Mouse (Mus musculus): Measurements from ENCODE around the gene Olfml3.

Gene Olfml3

DNA sequence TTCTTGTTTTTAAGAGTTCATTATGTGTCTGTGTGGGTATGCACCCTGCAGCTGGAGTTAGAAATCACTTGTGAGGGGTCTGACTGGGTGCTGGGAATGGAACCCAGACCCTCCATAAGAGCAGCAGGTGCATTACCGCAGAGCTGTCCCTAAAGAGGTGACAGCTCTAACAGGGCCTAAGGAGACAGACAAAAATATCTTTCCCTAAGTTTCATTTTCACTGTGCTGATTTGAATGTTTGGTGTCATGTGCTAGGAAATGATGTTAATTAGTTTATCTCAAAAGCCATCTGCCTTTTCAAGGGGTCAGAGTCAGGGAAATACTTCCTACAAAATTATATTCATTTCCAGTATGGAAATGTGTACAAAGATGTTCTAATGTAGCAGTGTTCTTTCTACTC, 1.5 kb upstream of the Olfml3 start, which contains the start of gene Gm10964:
Gene Gm10964 (plus strand): TSS at position 38 of the 400 bp plus-strand sequence.
- DNase-seq (ENCODE audit: low spot score in 2 of 2), result no peak

DNA sequence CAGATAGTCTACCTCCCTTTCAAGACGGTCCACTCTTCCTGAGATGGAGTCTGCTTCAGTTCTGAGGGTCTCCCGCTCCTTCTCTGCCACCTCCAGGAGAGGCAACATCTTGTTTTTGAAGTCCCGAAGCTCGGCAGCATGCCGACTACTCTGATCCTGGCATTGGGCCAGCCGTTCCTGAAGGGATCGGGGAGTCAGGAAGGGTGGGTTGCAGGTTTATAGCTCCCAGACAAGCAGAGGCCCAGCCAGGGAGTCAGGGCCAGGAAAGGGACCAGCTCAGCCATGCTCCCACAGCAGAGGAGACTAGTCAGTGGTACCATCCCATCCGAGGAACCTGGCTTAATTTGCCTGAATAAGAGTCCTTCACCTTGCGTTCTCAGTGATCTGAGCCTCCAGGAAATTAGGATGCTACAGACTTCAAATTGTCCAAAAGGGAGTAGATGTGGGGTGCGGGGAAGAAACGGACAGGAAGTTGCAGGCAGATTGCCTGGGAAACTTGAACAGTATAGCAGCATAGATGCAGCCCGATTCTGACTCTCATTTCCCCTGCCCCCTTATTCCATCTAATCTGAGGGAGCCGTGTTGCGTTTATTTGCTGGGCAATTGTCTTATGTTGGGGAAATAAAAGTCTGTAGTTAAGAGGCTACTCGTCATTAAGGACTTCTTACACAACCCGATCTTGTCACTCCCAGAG, 593 bp downstream of the Olfml3 start:
- DNase-seq (ENCODE audit: low spot score in 2 of 2), result no peak

DNA sequence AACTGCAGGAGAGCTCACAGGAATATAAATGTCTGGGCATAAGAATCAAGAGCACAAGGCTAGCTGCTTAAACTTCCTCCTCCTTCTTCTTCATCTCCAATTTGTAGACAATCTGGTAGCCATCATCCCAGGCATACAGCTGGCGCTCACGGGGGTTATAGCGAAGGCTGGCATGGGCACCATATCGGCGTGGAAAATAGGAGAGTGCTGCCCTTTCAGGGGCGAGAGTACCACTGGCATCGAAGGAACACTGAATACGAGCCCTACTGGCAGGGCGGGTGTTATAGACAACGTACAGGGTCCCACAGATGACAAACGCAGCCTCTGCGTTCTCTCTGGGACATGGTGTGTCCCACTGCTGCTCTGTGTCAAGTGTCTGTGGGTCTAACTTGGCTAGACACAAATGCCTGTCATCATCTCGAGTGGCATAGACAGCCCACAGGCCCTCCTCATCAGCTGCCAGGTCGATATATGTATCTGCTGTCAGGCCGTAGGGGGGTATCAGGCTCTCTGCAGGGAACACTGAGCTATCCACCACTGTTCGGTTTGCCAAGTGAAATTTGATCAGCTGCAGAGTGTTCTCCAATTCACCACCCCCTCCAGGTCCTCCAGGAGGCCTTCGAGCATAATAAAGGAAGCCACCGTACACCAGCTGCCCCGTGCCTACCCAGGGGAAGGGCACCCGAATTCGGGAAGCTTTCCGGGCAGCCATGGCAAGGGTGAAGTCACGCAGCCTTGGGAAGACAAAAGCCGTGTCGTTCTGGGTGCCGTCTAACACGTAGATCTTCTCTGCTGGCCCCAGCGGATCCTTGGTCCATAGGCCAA, 1.8 kb downstream of the Olfml3 start:
- DNase-seq (ENCODE audit: low spot score in 2 of 2), result no peak

DNA sequence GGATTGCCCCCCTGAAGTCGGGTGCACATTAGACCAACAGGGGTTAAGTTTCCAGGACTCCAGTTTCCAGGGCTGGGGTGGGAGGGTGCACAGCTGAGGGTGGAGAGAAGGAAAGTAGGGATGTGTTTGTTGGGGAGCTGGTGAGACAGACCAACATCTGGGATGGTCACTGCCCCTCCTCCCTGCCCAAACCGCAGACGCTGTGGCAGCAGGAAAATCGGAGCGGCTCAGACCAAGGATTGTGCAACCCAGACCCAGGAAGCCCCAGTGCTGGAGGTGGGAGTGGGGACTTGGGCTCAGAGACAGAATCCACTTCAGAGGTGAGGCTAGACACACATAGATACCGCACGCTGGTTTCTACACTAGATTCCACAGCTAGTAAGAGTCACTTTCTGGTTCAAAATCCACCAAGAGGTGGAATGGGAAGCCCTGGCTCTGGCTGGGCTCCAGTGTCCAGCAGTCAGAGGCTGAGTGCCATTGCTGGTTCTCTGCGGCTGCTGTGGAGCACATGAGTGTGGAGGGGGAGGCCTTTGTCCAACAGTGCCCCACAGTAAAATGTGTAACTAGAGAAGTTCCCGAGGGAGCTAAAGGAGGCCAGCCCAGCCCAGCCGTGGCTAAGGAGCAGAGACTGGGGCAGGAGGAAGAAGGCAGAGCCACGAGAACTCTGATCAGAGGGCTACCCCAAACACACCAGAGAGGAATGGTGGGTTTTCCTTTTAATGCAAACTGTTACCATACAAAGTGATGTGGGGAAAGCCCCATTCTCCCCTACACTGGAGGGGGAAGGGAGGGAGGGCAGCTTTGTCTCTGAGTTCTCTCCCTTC, 2.9 kb downstream of the Olfml3 start:
- no peak for DNase-seq (ENCODE audit: low spot score in 2 of 2)

DNA sequence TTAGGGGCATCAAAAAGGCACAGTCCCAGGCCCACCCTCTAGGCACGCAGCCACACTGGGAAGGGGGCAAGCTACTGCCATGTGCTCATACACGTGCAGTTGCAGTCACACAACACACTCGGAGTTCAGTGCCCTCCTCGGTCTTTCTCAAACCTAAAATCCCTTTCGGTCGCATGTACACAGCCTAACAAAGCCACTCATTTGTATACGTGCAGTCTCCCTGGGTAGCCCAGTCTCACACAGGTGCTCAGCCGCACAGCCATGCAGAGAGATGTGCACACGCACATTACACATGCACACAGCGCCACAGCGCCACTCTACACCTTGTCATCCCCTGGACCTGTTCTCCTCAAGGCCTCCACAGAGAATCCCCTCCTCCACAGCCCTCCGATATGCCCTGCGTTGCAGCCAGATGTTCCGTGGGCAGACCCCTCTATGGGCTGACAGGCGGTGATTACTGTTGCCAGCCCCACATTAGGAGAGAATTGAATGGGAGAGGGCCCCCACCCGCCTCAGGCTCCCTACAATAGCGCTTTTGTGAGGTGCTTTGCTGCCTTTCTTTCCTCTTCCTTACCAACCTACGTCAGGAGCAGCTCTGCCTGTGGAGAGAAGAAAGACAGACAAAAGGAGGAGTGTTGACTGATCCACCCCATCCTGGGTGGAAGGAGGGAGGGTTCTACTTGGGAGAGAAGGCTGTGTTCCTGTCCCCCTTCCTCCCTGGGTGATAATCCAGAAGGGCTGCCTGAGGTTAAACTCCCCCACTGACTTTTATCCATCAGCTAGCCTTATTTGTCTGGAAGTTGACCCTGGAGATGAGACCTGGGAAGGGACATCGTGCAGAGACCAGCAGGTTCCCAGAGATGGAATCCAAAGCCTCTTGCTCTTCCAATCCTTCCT, 3.8 kb downstream of the Olfml3 start:
- no peak for DNase-seq (ENCODE audit: low spot score in 2 of 2)

DNA sequence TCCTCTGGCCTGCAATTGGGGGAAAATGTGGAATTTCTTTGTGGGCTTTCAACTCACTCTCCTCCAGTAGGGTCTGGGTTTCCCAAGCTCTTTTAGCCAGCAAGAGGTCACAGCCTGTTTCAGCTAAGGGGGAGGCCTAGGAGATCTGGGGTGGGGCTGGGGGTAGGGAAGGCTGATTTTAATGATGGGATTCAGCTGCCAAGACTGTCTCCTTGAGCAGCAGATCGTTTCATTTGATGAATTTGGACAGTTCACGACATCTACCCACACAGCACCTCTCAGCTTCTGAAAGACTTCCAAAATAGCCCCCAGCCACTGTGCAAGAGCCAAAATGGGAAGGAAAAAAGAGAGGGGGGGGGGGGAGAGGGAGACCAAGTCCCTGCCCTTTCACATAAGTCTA, 4.6 kb downstream of the Olfml3 start:
- DNase-seq (ENCODE audit: low spot score in 2 of 2), result no peak

DNA sequence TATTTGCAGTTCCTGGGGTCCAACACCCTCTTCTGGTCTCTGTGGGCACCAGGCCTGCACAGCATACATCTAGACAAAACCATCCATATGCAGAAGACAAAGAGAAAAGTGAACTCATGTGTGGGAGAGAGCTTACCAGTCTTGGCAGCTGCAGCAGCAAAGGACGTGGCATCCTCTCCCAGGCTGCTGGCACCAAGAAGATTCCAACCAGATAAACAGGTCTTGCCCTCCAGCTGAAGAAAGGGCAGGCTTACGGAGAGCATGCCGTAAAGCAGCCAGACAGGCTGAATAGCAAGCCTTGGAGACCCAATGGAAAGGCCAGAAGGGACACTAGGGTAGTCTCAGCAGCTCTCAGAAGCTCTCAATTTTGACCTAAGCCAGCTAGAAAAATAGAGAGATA, 5.7 kb downstream of the Olfml3 start:
- no peak for DNase-seq (ENCODE audit: low spot score in 2 of 2)

DNA sequence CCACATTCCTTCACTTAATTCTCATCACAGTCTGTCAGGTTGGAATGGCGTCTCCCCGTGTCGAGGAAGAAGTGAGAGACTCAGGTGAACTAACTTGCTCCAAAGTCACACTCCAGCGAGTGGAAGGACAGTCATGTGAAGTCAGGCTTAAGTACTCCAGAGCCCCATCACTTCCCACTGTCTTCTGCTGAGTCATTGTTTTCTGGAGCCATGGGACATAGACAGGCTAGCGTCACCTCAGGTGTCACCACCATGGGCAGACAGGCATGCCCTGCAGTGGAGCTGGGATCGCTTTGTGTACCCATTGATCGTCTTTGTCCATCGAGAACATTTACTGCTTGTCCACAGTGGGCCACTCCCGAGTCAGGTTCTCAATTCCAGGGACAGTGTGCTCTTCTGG, 8.0 kb downstream of the Olfml3 start:
- no peak for DNase-seq (ENCODE audit: low spot score in 2 of 2)

DNA sequence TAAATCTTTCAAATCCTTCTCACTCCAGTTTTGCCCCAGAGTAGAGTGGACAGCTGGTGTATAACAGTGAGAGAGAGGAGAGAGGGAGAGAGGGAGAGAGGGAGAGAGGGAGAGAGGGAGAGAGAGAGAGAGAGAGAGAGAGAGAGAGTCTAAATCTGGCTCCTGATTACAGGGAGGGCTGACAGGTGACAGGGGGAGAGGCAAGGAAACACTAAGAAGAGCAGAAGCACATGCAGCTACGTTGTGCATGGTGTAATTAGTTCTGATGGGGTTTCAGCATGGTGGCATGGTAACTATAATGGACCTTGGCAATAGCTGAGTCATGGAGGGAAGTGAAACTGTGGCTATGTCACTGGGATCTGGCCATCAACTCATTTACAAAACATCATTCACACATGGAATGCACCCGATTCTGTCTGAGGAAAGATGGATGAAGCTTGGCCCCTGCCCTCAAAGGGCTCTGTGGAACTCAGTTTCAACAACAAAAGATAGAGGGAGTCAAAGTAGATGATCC, 9.9 kb downstream of the Olfml3 start:
- no peak for DNase-seq (ENCODE audit: low spot score in 2 of 2)

DNA sequence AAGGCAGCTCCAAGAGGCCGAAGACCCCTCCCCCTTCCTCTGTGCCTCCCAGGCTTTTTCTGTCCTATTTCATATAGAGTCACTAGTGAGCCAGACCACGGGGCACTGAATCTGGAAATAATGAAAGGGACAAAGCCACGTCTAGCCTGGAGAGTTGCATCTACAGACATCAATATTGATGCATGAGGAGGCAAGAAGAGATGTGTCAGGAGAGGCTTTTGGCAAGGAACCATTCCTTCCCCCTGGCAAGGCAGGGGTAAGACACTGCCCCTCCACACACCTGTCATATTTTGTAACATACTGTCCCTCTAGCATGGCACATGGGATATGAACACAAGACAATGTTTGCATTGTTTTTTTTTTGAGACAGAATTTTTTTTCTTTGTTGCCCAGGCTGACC, 11.2 kb downstream of the Olfml3 start:
- no peak for DNase-seq (ENCODE audit: low spot score in 2 of 2)

DNA sequence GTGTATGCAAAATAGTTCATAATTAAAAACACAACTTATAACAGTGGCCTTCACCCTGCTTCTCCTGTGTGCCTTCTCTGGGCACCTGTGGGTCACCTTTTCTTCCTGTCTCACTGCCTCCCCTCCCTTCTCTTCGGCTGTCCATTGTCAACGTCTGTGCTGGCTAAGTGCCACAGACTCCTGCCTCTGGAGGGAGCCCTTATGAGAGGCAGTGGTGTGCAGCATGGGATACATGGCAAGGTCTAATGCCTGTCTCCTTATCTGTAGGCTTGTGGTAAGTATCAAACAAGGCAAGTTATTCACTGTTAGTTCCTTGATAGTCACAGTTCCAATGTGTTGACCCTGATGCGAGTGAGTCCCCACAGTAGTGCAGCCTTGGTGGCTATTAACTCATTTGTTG, 13.7 kb downstream of the Olfml3 start:
- DNase-seq (ENCODE audit: low spot score in 2 of 2), result no peak

DNA sequence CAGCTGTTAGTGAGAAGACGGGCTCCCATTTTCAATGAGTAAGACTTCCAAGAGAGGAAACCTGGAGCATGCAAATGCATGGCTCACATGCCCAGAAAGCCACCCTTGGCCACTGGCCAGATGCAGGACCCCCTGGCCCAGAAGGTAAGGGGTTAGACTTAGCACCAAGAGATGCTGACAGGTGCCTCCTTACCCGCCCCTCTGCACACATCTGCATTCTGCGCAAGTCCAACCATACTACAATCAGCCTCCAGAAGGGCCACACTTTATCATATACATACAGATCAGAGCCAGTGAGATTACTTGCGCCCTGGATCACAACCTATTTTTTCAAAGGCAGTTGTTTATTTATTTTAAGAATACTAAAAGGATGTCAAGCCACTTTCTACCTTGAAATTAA, 19.1 kb downstream of the Olfml3 start:
- no peak for DNase-seq (ENCODE audit: low spot score in 2 of 2)

DNA sequence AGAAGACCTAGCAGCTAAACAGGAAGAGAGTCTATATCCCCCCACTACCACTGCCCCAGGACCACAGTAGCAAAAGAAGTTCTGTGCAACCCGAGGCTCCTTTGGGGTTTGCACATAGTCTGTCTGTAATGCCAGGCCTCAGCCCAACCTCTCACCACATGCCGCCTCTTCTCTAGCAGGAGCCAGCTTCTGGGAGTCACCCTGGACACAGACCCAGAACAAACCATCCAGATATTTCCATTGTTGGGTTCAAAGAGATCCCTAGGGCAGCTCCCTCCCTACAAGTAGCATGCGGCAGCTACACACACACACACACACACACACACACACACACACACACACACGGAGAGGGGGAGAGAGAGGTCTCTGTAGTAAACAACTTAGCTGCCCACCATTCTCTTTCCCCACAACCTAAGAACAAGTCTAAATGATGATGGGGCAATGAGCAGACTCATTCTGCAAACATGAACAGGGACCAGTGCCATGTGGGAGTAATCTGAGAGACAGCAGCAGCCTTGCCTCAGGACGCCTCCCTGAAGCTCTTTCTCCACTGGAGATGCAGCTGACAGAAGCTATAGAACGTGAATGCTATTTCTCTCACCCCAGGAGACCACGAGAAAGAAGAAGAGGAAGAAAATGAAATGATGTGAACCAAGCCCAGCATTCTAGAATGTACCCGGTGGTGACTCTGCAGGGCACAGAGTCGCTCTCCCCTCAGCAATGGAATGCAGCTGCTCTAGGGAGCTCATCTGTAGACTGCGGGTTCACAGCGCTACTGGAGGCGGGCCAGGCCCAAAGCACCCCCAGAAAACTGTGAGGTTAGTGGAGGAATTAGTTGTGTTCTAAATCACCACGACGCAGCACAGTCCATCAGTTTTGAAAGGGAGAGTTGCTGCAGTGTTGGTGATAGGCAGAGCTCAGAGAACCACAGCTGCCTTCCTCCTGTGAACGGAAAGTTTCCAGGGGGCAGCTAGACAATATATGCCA, 20.7 kb downstream of the Olfml3 start:
- DNase-seq (ENCODE audit: low spot score in 2 of 2), result no peak

DNA sequence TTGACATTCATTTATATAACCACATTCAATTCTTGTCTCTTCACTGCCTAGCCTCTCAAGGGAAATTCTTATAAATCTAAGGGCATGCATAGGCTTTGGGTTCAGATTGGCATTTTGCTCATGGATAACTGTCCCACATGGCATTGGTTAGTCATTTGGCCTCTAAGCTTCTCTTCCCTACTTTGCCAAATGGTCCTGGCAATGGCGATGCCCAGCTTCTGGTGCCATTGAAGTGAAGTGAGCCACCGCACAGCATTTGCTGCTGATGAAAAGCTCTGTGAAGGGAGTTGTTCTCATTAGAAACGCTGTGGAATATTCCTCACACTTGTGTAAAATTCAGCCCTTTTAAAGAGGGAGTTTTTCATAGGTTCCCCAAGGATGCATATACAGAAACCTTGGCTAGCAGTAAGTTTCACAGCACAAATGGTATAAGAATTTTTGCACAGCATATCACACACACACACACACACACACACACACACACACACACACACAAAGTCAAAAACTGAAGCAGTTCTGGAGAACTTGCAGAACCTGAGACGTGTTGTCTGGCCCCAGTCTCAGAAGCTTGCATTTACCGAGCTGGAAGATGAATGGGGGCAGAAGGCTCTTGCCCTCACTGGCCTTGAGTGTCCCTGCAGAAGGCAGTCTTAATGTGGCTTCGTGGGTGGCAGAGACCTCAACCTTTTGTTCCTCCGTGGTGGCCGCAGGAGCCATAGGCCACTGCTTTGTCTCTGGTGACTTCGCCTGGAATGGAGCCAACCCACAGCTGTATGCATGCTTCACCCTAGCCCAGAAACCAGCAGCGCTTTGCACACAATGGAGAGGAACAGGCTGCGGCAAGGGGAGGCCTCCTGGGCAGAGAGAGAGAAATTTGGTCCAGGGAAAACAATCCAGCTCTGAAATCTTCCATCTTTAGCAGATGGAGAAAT, 21.8 kb downstream of the Olfml3 start:
- DNase-seq (ENCODE audit: low spot score in 2 of 2), result no peak

DNA sequence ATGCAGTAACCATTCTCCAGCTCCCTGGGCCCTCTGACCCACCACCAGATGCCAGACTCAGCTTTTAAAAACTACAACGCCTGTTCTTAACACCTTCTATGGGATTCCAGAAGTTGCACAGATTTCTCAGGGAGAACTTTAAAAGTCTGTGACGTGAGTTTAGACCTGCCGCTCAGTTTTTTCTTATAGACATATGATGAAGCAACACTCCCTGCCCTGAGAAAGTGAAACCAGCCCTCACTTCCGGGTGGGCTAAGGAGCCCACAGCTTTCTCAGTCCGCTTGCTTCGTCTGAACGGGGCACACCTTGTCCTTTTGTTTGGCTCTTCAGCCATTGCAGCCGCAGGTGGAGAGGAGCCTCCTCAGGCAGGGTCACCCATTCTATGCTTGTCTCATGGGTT, 22.9 kb downstream of the Olfml3 start:
- no peak for DNase-seq (ENCODE audit: low spot score in 2 of 2)

DNA sequence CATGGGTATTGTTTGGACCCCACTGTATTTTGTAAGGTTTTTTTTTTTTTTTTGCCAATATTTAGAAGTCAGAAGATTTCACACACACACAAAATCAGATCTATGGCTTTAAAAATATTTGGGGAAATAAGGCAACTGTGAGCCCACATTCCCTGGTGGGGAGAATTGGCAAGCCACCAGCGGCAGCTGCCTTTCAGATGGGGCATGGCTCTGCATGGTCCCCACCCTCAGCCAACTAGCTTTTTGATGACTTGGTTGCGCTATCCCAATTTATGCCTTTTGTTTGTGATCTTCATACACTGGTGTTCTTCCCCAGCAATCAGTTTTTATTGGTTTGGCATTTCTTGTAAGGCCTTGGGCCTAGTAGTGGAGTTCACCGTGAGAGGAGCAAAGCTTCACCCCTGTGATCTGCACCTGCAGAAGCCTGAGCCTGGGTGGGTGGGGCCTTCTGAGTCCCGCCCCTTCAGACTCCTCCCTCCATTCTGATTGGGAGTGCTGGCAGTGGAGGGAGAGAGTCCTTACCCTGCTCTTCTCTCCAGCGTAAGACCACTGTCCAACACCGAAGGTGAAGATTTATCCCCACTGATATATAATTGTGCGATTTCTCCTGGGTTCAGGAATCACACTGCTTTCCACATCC, 23.4 kb downstream of the Olfml3 start:
- DNase-seq (ENCODE audit: low spot score in 2 of 2), result peak in 1 of 2 experiments; percentile 42

DNA sequence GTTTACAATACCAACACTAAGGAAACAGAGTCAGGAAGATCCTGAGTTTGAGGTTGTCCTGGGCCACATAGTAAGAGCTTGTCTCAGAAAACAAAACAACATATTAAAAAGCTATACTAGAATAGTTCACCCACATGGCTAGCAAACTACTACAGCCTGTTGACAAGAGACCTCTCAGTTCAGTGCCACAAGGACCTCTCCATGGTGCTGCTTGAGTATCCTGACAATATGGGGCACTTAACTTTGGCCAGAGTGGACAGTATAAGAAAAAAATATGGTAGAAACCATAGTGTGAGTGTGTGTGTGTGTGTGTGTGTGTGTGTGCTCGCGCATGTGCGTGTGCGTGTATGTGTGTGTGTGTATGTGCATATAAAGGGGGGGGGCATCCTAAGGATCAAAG, 25.6 kb downstream of the Olfml3 start:
- DNase-seq (ENCODE audit: low spot score in 2 of 2), result no peak

DNA sequence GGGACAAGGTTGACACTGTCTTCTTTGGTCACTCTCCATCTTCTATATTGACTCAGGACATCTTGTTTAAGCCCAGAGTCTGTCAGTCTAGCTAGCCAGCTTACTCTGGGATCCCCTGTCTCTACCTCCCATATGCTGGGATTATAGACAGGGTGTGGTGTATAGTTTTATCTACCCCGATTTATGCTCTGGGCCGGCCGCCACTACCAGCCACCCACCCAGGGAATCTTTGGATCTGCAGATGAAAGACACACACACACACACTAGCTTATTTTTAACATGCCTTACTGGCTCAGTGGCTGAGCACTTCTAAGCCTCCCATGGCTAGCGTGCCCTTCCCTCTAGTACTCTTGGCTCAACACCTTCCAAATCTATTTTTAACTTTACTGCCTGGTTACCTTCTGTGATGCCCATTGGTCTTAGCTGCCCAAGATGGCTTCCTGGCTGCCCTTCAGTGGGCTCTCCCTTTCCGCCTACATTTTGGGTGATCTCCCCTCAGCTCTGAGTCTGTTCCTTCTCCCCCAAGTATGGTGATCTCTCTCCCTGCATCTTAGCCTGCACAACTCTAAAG, 28.2 kb downstream of the Olfml3 start:
- no peak for DNase-seq (ENCODE audit: low spot score in 2 of 2)

All from thymus, postnatal 10 days (tissue).